Mouse (Mus musculus): ENCODE data around the gene Erc2.

Gene Erc2

DNA sequence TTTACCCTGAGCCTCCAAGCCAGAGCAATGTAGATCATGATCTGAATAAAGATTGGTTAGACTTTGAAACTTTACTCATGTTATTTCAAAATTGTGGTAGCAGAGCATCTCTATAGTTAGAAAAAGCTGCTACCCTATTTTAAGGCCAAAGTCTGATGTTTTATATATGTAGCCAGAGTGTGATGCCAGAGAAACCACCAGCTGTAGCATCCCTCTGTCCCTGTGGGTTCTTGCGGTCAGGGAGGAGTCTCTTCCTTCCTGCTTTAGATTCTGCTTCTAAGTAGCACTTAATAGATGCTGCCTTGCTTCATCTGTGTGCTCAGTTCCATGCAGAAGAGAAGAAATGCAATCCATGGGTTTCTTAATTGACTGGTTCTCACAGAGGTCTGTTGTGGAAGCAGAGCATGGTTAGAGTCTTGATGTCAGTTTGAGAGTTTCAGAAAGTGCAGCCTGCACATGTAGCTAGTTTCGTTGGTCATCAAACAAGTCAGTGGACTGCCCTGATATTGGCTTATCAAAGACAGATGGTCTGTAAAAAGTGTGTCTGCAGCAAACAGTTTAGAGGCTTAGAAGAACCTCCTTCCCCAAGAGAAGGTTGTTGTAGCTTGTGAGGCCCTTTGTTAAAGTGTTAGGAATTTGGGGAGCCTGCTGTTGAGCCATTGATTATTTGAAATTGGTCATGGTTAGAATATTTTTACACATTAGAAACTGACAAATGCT, 156.9 kb downstream of the Erc2 start:
- DNase-seq: no peak

GRCm38 (mm10) chr14:27781221-27781620, 159.0 kb downstream of the Erc2 start:
- DNase-seq: no peak

GRCm38 (mm10) chr14:27784826-27785225, 162.6 kb downstream of the Erc2 start:
- no peak for DNase-seq

DNA sequence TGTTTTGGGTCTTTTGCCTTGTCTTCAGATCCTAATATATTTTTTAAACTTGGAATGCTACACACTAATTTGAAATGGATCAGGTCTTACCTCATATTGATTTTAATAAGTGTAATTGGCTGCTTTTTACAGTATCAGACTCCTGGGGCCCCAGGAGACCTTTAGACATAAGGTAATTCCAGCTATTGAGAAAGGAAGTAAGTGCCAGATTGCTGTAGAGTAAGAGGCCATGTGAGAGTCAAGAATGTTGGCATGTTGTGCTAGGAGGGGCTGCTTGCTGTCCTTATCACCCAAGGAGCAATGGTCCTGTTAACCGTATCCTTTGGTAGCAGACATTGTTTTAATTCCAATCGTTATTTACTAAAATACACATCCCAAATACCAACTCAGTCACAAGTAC, 163.3 kb downstream of the Erc2 start:
- no peak for DNase-seq

- DNase-seq: no peak
Observed at GRCm38 (mm10) chr14:27789066-27789898, 167.1 kb downstream of the Erc2 start.

DNA sequence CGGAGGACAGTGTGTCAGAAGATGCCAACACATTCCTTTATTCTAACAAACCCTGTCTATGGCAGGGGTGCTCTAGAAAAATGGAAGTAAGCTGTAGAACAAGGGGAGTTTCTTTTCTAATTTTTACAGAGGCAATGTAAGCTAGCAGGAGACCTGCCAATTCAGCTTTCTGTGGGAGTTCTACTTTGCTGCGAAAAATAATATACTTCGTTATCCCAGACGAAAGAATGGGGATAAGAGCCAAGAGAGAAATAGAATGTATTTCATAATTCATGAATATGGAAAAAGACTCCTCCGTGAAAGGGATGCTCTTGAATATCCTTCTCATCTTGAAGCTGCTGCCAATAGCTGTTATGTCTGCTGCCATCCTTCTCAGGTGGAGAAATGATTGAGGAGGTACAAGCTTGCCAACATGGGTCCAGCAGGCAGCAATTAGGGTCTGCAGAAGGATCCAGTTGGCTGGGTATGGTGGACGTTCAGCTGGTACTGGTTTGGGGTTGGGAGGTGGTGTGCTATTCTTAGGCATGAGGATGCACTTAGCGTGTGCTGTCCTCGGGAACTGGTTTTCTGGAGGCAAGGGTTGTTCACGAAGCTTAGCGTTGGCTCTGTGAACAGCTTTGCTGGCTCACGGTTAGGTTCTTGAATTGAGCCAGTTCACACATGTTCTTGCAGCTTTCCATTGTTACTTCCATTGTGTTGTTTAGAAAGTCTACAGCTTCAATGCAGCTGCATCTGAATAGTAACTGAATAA, 176.1 kb downstream of the Erc2 start:
- DNase-seq: no peak

- DNase-seq: no peak
Observed at GRCm38 (mm10) chr14:27800766-27801165, 178.5 kb downstream of the Erc2 start.

- no peak for DNase-seq
Observed at GRCm38 (mm10) chr14:27803961-27804360, 181.7 kb downstream of the Erc2 start.

DNA sequence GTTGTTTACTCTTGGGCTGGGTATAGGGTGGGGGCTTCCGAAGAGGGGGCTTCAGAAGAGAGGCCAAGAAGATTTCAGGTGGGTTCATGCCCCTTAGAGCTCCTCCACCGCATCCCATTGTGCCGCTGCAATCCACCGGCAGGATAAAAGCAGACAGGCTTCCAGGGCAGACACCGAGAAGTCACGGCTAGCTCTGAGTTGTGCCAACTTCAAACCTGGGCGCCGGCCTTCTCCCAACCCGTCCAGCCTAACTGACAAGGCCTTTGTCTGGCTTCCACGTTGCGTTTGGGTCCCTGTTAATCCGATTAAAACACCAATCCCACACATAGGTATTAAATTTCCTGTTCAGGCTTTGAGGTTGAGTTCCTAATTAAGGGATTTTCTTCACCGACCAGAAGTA, 182.8 kb downstream of the Erc2 start:
- no peak for DNase-seq

DNA sequence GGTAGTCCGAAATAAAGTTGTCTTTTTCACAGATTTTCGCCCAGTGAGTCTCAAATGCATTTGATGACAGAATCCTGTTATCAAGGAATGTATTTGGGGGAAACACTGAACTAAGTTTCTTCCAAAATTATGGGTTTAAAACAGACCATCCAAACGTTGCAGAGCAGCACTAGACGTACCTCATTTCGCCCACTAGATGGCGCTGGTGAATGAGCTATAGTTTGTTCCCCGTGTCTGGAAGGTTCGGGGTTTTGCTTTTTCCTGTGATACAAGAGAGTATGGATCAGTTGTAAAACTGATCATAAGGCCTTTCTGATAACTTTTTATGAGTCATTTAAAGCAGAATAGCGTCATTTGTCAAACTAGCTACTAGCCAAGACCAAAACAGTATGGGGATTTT, 185.9 kb downstream of the Erc2 start:
- peak; percentile 62 for DNase-seq

GRCm38 (mm10) chr14:27808523-27809114, 186.4 kb downstream of the Erc2 start:
- DNase-seq: no peak

- DNase-seq: no peak
Observed at GRCm38 (mm10) chr14:27810790-27811189, 188.6 kb downstream of the Erc2 start.

DNA sequence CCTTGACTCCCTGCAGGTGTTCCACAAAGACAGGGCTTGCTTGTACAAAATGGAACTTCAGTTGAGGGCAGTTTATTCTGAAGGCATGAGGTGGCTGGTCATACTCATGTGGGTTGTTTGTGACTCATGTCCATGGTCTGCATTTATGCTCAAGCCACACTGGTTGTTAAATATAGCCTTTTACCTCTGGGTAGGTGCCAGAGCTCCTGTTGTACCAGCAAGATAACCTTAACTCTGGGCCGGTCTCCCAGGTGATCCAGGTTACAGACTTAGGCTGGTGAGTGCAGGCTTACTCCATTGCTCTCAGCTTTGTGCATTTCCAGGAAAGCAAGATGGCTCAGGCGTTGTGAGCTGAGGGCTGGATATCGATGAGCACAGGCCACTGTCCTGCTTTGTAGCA, 189.4 kb downstream of the Erc2 start:
- DNase-seq: no peak

- DNase-seq: no peak
Observed at GRCm38 (mm10) chr14:27815739-27816138, 193.5 kb downstream of the Erc2 start.

- DNase-seq: no peak
Observed at GRCm38 (mm10) chr14:27818986-27819385, 196.8 kb downstream of the Erc2 start.

DNA sequence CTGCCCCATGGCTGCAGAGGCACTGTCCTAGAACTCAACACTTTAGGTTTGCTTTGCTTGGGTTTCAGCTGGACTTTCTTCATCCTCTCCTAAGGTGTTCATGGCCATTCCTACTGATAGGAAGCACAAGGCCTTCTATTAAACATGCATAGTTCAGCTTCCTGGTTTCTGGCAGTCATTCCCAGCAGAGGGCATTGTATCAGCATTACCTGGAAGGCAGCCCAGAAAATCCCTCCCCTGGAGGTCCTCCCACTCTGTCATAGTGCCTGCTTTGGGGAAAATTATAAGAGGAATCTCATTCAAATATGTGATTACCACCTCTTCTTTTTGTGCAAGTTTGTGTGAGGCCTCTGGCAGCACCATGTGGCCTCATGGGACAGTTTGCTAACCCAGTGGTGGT, 199.6 kb downstream of the Erc2 start:
- peak; percentile 40 for DNase-seq

- DNase-seq: no peak
Observed at GRCm38 (mm10) chr14:27822566-27822965, 200.3 kb downstream of the Erc2 start.

DNA sequence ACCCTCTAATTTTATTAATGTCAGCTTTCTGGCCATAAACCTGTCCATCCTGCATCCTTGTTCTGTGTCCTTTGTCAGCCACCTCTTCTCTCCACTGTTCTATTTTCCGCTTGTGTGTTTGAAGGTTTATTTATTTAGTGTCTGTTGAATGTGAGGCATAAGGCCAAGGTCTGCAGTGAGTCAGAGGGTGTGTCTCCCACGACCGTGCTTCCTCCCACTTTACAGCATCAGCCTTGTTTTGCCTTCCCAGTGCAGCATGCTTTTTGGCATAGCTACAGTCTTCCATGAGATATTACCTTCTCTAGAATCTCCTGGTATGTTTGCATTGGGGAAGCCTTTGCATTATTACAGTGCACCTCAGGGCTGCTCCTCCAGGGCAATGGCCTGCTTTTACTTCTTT, 200.8 kb downstream of the Erc2 start:
- no peak for DNase-seq

- no peak for DNase-seq
Observed at GRCm38 (mm10) chr14:27823897-27824296, 201.7 kb downstream of the Erc2 start.

DNA sequence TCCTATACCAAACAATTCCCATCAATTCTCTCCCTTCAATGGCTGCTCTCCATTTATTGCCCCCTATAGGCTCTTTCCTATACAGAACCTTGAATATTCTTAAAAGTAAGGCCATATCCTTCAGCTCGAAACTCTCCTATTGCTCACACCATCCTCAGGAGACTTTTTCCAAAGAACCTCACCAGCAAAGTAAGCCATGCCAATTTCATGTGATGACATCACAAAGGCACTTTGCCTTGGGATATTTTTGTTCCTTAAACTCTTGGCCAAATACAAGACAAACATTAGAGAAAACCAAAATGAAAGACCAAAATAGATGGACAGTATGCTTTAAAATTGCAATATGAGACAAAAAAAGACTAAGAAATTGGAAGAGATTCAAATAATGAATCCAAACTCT, 204.6 kb downstream of the Erc2 start:
- DNase-seq: no peak

DNA sequence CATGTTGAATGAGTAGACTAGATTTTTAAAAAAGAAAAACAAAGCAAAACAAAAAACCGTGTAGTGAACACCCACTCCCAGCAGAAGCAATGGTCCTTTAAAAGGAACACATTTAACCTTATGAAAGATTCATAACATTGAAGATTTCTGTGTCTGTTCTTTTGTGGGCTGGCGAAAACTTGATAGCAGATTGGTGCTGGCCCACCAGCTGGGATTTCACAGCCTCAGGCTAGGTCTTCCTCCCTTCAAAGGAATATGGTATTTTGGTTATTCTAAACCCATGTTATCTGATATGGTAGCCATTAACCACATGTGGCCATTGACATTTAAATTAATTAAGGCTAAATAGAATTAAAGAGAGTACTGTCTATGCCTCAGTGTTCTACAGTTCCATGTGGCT, 205.9 kb downstream of the Erc2 start:
- DNase-seq: no peak

GRCm38 (mm10) chr14:27832196-27832595, 210.0 kb downstream of the Erc2 start:
- no peak for DNase-seq

- no peak for DNase-seq
Observed at GRCm38 (mm10) chr14:27835351-27835750, 213.1 kb downstream of the Erc2 start.

All from cerebellum, adult 8-10 months (tissue).